Mouse (Mus musculus) CD4-positive helper T cell, adult 2 months (primary cell): Measurements from ENCODE around the gene Slc4a3.

Experiments used
- DNase-seq: peaks from one replicate; pipeline ENCODE4 v3.0.0-alpha.2; 2012; ENCODE audit warnings: low read depth, missing footprints, low spot score

The Slc4a3 gene

GRCm38 (mm10) chr1:75545965-75546956, at the start of gene Slc4a3:
Gene Slc4a3, plus strand, starts transcription at chr1:75546266.
- no peak for DNase-seq

GRCm38 (mm10) chr1:75498897-75499296, 47.2 kb upstream of the Slc4a3 start:
- no peak for DNase-seq

GRCm38 (mm10) chr1:75499441-75499840, 46.6 kb upstream of the Slc4a3 start:
- DNase-seq, result no peak

- no peak for DNase-seq
Measured at GRCm38 (mm10) chr1:75501905-75502304, 44.2 kb upstream of the Slc4a3 start.

GRCm38 (mm10) chr1:75502945-75503650, 43.0 kb upstream of the Slc4a3 start:
- DNase-seq, result no peak

GRCm38 (mm10) chr1:75503651-75503980, 42.5 kb upstream of the Slc4a3 start:
- DNase-seq, result no peak

GRCm38 (mm10) chr1:75504256-75505045, 41.6 kb upstream of the Slc4a3 start:
- DNase-seq, result no peak

GRCm38 (mm10) chr1:75505159-75505955, 40.7 kb upstream of the Slc4a3 start:
- DNase-seq, result no peak

GRCm38 (mm10) chr1:75505956-75506831, 39.9 kb upstream of the Slc4a3 start, which contains the start of gene Obsl1:
Gene Obsl1, minus strand, starts transcription at chr1:75506452.
- no peak for DNase-seq

- DNase-seq, result no peak
Measured at GRCm38 (mm10) chr1:75507006-75507405, 39.1 kb upstream of the Slc4a3 start, which contains the start of gene Inha. Gene Inha, plus strand, starts transcription at chr1:75507077.

- DNase-seq, result no peak
Measured at GRCm38 (mm10) chr1:75509586-75509985, 36.5 kb upstream of the Slc4a3 start.

- no peak for DNase-seq
Measured at GRCm38 (mm10) chr1:75510154-75510553, 35.9 kb upstream of the Slc4a3 start.

- no peak for DNase-seq
Measured at GRCm38 (mm10) chr1:75511437-75512210, 34.4 kb upstream of the Slc4a3 start.

GRCm38 (mm10) chr1:75512550-75512949, 33.5 kb upstream of the Slc4a3 start:
- DNase-seq, result no peak

- no peak for DNase-seq
Measured at GRCm38 (mm10) chr1:75516703-75517380, 29.2 kb upstream of the Slc4a3 start.

GRCm38 (mm10) chr1:75517984-75518383, 28.1 kb upstream of the Slc4a3 start:
- DNase-seq, result no peak

- no peak for DNase-seq
Measured at GRCm38 (mm10) chr1:75518427-75518826, 27.6 kb upstream of the Slc4a3 start.

GRCm38 (mm10) chr1:75519576-75519975, 26.5 kb upstream of the Slc4a3 start:
- no peak for DNase-seq
